In the genomic region with DNA sequence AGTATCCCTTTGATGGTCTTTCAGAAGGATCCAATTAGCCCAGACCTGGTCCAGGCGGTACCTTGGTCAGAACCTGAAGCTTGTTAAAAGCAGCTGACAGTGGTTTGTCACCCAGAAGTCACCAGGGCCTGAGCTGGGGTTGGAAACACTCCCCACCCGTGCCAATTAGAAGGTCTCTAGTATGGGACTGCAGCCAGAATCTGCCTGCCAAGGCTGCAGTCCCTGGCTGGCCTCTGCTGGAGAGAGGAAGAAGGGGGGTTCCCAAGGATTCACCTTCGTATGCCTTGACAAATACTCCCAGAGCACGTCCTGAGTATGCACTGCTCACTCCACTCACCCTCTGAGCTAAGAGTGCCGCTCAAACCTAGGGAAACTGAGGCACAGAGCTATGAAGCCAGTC, we compare ENCODE assay signal across 11 mouse cellular contexts. TPM values are rescaled to one million over a fixed set of nuclear protein-coding genes. Genes with fewer than 3 reads are reported as not detected.
DNase-seq lines count a peak whose midpoint lies in the region.
"Had no signal": no experiment of that assay in that cellular context is flagged by ENCODE, and none has a peak within 500 bp of the region (broad histone marks: within the 10 kb centered on the region; RNA-seq: fewer than 3 reads in every experiment).

No protein-coding gene starts in this region.

- WGBS in embryonic facial prominence, embryonic 10.5 days = 73% methylated on average over 5 of the region's 5 CpGs

- no peaks in the 10 kb centered on the region for H3K9me3 ChIP-seq in embryonic facial prominence, embryonic 10.5 days
- H3K9me3 ChIP-seq: embryonic facial prominence, embryonic 12.5 days; midbrain, embryonic 13.5 days had no signal

- peaks cover 49% of the 10 kb centered on the region for H3K4me1 ChIP-seq in embryonic facial prominence, embryonic 10.5 days

- H3K36me3 ChIP-seq in embryonic facial prominence, embryonic 10.5 days (replicated peaks) = no peaks in the 10 kb centered on the region
- H3K36me3 ChIP-seq: embryonic facial prominence, embryonic 12.5 days; midbrain, embryonic 13.5 days had no signal

- no peaks in the 10 kb centered on the region for H3K27me3 ChIP-seq in embryonic facial prominence, embryonic 10.5 days (replicated peaks; ENCODE audit: low read depth, poor library complexity, severe bottlenecking)
- H3K27me3 ChIP-seq: embryonic facial prominence, embryonic 12.5 days; midbrain, embryonic 13.5 days had no signal

- peak; percentile 16 to 33 for DNase-seq in heart, postnatal 36 days
- DNase-seq in heart, adult 9 months (ENCODE audit: low spot score in 2 of 2) = no peak
- DNase-seq in ovary, postnatal 36 days (ENCODE audit: low spot score) = peak; percentile 53
- no peak for DNase-seq in ovary, postnatal 14 days (ENCODE audit: low spot score)
- DNase-seq in embryonic facial prominence, embryonic 10.5 days (ENCODE audit: low spot score) = no peak
- DNase-seq in right cerebral cortex, postnatal 14 days = no peak
- DNase-seq in cerebellum, adult 18-20 months = no peak
- DNase-seq: cerebellum, adult 9-10 months; kidney, adult 8-10 months had no signal

- no peak overlapping the region for H3K4me3 ChIP-seq in embryonic facial prominence, embryonic 10.5 days
- H3K4me3 ChIP-seq: embryonic facial prominence, embryonic 12.5 days; midbrain, embryonic 13.5 days had no signal

- peak overlapping the region; percentile 27; the same call in 1 of the 2 replicates for H3K27ac ChIP-seq in embryonic facial prominence, embryonic 10.5 days (replicated peaks)
- H3K27ac ChIP-seq: embryonic facial prominence, embryonic 12.5 days; midbrain, embryonic 13.5 days had no signal

- intact Hi-C loops in heart, postnatal 36 days (cut with DNase I) = no loop called here

RNA-seq across cellular contexts. Expression of gene Rtl6, which starts 34.6 kb away (rescaled TPM):
- total RNA-seq in heart, postnatal 36 days (2021) = 1 to 10 TPM; 5.7 to 7.5 TPM
- 25.1 and 26.0 TPM in 2 replicates for polyA plus RNA-seq in embryonic facial prominence, embryonic 10.5 days (2016; fragmentation: Nextera tagmentation; extraction: Ambion mirVana)

Comparison
In these comparisons a context has a peak if more than half of its experiments do, and no peak if none do; other contexts are left out.
1. DNase-seq: peak in heart, postnatal 36 days (2 of 2) and ovary, postnatal 36 days (single experiment); none in heart, adult 9 months (0 of 2), ovary, postnatal 14 days (single experiment), embryonic facial prominence, embryonic 10.5 days (single experiment), right cerebral cortex, postnatal 14 days (single experiment) and cerebellum, adult 18-20 months (0 of 2).